Mouse (Mus musculus) midbrain, embryonic 10.5 days (tissue): ENCODE results near the gene Relb. TPM values are rescaled to one million over a fixed set of nuclear protein-coding genes. Genes with fewer than 3 reads are reported as not detected.

ENCODE experiments used
- DNase-seq: peaks from one replicate; pipeline ENCODE4 v3.0.0-alpha.2; 2017; ENCODE audit warnings: low spot score
- H3K27ac ChIP-seq: fragments of 300-500 bp; sonication (generic); replicated peaks from 2 replicates; pipeline ENCODE4 v1.5.1; 2016; ENCODE audit warnings: mild to moderate bottlenecking
- H3K27me3 ChIP-seq: fragments of 300-500 bp; sonication (generic); 2 replicates; pipeline ENCODE4 v1.6.1; 2016; ENCODE audit warnings: low read depth, mild to moderate bottlenecking; ENCODE audit not compliant: poor library complexity, severe bottlenecking
- H3K36me3 ChIP-seq: fragments of 300-500 bp; sonication (generic); 2 replicates; pipeline ENCODE4 v1.6.1; 2016; ENCODE audit warnings: mild to moderate bottlenecking, moderate library complexity
- H3K4me1 ChIP-seq: fragments of 300-500 bp; sonication (generic); 2 replicates; pipeline ENCODE4 v1.6.1; 2016
- H3K4me3 ChIP-seq: fragments of 300-500 bp; sonication (generic); 2 replicates; pipeline ENCODE4 v1.5.1; 2016; ENCODE audit warnings: mild to moderate bottlenecking, moderate library complexity
- H3K9me3 ChIP-seq: fragments of 300-500 bp; sonication (generic); replicated peaks from 2 replicates; pipeline ENCODE4 v1.6.1; 2016; ENCODE audit warnings: mild to moderate bottlenecking
- WGBS: fragments of 180-500 bp; shearing (Covaris S2); methylation state at CpG from one replicate; pipeline ENCODE4 v1.1.7; 2016; 5-methylcytosine and 5-hydroxymethylcytosine counted together
- polyA plus RNA-seq: library from polyadenylated mRNA; unstranded; fragments of >200 nt; fragmentation: Nextera tagmentation; extraction: Ambion mirVana; gene quantifications from 2 replicates; pipeline ENCODE4 v1.2.1, GENCODE M21; 2016

The Relb gene
- polyA plus RNA-seq, 1 experiment from 2014 or later = 3.8 TPM

- H3K4me1 ChIP-seq = peaks cover 32% of the 10 kb centered on the region
- 67% methylated on average over 5 of the region's 5 CpGs for WGBS
- H3K27me3 ChIP-seq = no peaks in the 10 kb centered on the region
- no peak overlapping the region; the same call in 1 of the 2 replicates for H3K4me3 ChIP-seq
- peaks cover 73% of the 10 kb centered on the region for H3K36me3 ChIP-seq
- H3K27ac ChIP-seq = no peak overlapping the region
- DNase-seq = no peak
- no peaks in the 10 kb centered on the region for H3K9me3 ChIP-seq
Observed at GRCm38 (mm10) chr7:19600562-19600961, 28.7 kb downstream of the Relb start.

GRCm38 (mm10) chr7:19593061-19593730 lies 36.0 kb downstream of the Relb start:
- Histone ChIP-seq H3K27me3 (no peaks in the 10 kb centered on the region), H3K4me1 (no peaks in the 10 kb centered on the region), H3K9me3 (no peaks in the 10 kb centered on the region), H3K36me3 (peaks cover 98% of the 10 kb centered on the region), H3K4me3 (no peak overlapping the region), H3K27ac (no peak overlapping the region)
- DNase-seq = no peak
- WGBS = 92% methylated on average over 10 of the region's 10 CpGs

- no peaks in the 10 kb centered on the region for H3K4me1 ChIP-seq
- H3K36me3 ChIP-seq = peaks cover 100% of the 10 kb centered on the region
- H3K9me3 ChIP-seq = no peaks in the 10 kb centered on the region
- H3K27me3 ChIP-seq = no peaks in the 10 kb centered on the region
- no peak overlapping the region for H3K27ac ChIP-seq
- DNase-seq = peak; percentile 59
- WGBS = 68% methylated on average over 3 of the region's 3 CpGs
- no peak overlapping the region for H3K4me3 ChIP-seq
Observed at GRCm38 (mm10) chr7:19589917-19590316, 39.3 kb downstream of the Relb start.

- WGBS = 53% methylated on average over 3 of the region's 3 CpGs
- Histone ChIP-seq H3K4me3 (no peak overlapping the region), H3K36me3 (peaks cover 100% of the 10 kb centered on the region), H3K9me3 (no peaks in the 10 kb centered on the region), H3K27ac (no peak overlapping the region), H3K4me1 (no peaks in the 10 kb centered on the region), H3K27me3 (no peaks in the 10 kb centered on the region)
- peak; percentile 52 for DNase-seq
Observed at GRCm38 (mm10) chr7:19589207-19589606, 40.0 kb downstream of the Relb start.

- Histone ChIP-seq H3K27me3 (no peaks in the 10 kb centered on the region), H3K4me1 (no peaks in the 10 kb centered on the region), H3K9me3 (no peaks in the 10 kb centered on the region), H3K27ac (no peak overlapping the region), H3K36me3 (peaks cover 100% of the 10 kb centered on the region), H3K4me3 (no peak overlapping the region)
- 79% methylated on average over 46 of the region's 46 CpGs for WGBS
- DNase-seq = no peak
Observed at GRCm38 (mm10) chr7:19586269-19586668, 43.0 kb downstream of the Relb start.

- peaks cover 62% of the 10 kb centered on the region for H3K36me3 ChIP-seq
- no peak overlapping the region for H3K27ac ChIP-seq
- no peaks in the 10 kb centered on the region for H3K9me3 ChIP-seq
- peaks cover 52% of the 10 kb centered on the region for H3K27me3 ChIP-seq
- H3K4me3 ChIP-seq = no peak overlapping the region
- peaks cover 15% of the 10 kb centered on the region for H3K4me1 ChIP-seq
- DNase-seq = no peak
- WGBS = 86% methylated on average over 8 of the region's 8 CpGs
Observed at GRCm38 (mm10) chr7:19580634-19581033, 48.6 kb downstream of the Relb start.

- H3K27ac ChIP-seq = no peak overlapping the region
- DNase-seq = no peak
- no peaks in the 10 kb centered on the region for H3K9me3 ChIP-seq
- WGBS = 82% methylated on average over 10 of the region's 10 CpGs
- peaks cover 15% of the 10 kb centered on the region for H3K4me1 ChIP-seq
- H3K27me3 ChIP-seq = peaks cover 61% of the 10 kb centered on the region
- H3K36me3 ChIP-seq = peaks cover 53% of the 10 kb centered on the region
- H3K4me3 ChIP-seq = no peak overlapping the region
Observed at GRCm38 (mm10) chr7:19579751-19580150, 49.5 kb downstream of the Relb start.

GRCm38 (mm10) chr7:19578436-19578835 lies 50.8 kb downstream of the Relb start:
- WGBS = 66% methylated on average over 4 of the region's 4 CpGs

GRCm38 (mm10) chr7:19577877-19578414 lies 51.3 kb downstream of the Relb start:
- 25% methylated on average over 10 of the region's 10 CpGs for WGBS

More at GRCm38 (mm10) chr7:19578436-19578835, 50.8 kb downstream of the Relb start:
- Histone ChIP-seq H3K9me3 (no peaks in the 10 kb centered on the region), H3K4me3 (no peak overlapping the region), H3K4me1 (peaks cover 20% of the 10 kb centered on the region), H3K27ac (no peak overlapping the region), H3K36me3 (peaks cover 40% of the 10 kb centered on the region), H3K27me3 (peaks cover 69% of the 10 kb centered on the region)
- no peak for DNase-seq

GRCm38 (mm10) chr7:19577141-19577852 lies 51.9 kb downstream of the Relb start, which contains the start of the genes Zfp296 and Gemin7:
Gene Zfp296, plus strand, starts transcription at chr7:19577287.
Gene Gemin7, minus strand, starts transcription at chr7:19577595.
- H3K36me3 ChIP-seq = peaks cover 29% of the 10 kb centered on the region
- H3K27ac ChIP-seq = no peak within 1 kb of the TSS
- H3K4me3 ChIP-seq = peak within 1 kb of the TSS; percentile 50
- peak; percentile 32 for DNase-seq
- peaks cover 69% of the 10 kb centered on the region for H3K27me3 ChIP-seq
- 2% methylated on average over 56 of the region's 56 CpGs for WGBS
- H3K4me1 ChIP-seq = peaks cover 28% of the 10 kb centered on the region
- H3K9me3 ChIP-seq = no peaks in the 10 kb centered on the region

More at GRCm38 (mm10) chr7:19577877-19578414, 51.3 kb downstream of the Relb start:
- H3K9me3 ChIP-seq = no peaks in the 10 kb centered on the region
- H3K4me1 ChIP-seq = peaks cover 22% of the 10 kb centered on the region
- H3K27ac ChIP-seq = no peak overlapping the region
- peak overlapping the region; percentile 50 for H3K4me3 ChIP-seq
- H3K27me3 ChIP-seq = peaks cover 69% of the 10 kb centered on the region
- DNase-seq = no peak
- H3K36me3 ChIP-seq = peaks cover 35% of the 10 kb centered on the region

GRCm38 (mm10) chr7:19575559-19575958 lies 53.7 kb downstream of the Relb start:
- Histone ChIP-seq H3K9me3 (no peaks in the 10 kb centered on the region), H3K36me3 (peaks cover 20% of the 10 kb centered on the region), H3K27ac (no peak overlapping the region), H3K4me1 (peaks cover 37% of the 10 kb centered on the region), H3K4me3 (no peak overlapping the region), H3K27me3 (peaks cover 66% of the 10 kb centered on the region)
- DNase-seq = no peak
- 71% methylated on average over 3 of the region's 3 CpGs for WGBS

- Histone ChIP-seq H3K27ac (peak overlapping the region; percentile 87), H3K4me3 (peak overlapping the region; percentile 82), H3K36me3 (peaks cover 26% of the 10 kb centered on the region), H3K4me1 (peaks cover 37% of the 10 kb centered on the region), H3K9me3 (no peaks in the 10 kb centered on the region), H3K27me3 (peaks cover 48% of the 10 kb centered on the region)
- DNase-seq = no peak
- WGBS = 29% methylated on average over 16 of the region's 16 CpGs
Observed at GRCm38 (mm10) chr7:19573776-19574140, 55.5 kb downstream of the Relb start.
